Mouse (Mus musculus) hindbrain, embryonic 16.5 days (tissue): ENCODE data around the gene Phactr3. TPM values are rescaled to one million over a fixed set of nuclear protein-coding genes. Genes with fewer than 3 reads are reported as not detected.
A peak's percentile ranks its signal among the peaks of the same experiment; 100 is the strongest.
"Not testable (repeated sequence)": the region's sequence is repeated elsewhere in the genome, so short reads cannot be mapped to it uniquely, and the experiment has no call there.

ENCODE experiments used
- ATAC-seq: fragments of 200-750 bp; cut with Nextera tagmentation; 2 replicates; pipeline ENCODE4 v1.8.0; 2017; ENCODE audit warnings: moderate TSS enrichment, moderate library complexity
- H3K27ac ChIP-seq: fragments of 300-500 bp; sonication (generic); 2 replicates; pipeline ENCODE4 v1.5.1; 2014; ENCODE audit warnings: low read depth, mild to moderate bottlenecking, control low read depth, low read length, moderate library complexity
- H3K27me3 ChIP-seq: fragments of 300-500 bp; sonication (generic); replicated peaks from 2 replicates; pipeline ENCODE4 v1.6.1; 2014; ENCODE audit warnings: low read length; ENCODE audit not compliant: control insufficient read depth, insufficient read depth
- H3K36me3 ChIP-seq: fragments of 300-500 bp; sonication (generic); 2 replicates; pipeline ENCODE4 v1.6.1; 2014; ENCODE audit warnings: mild to moderate bottlenecking, low read length, moderate library complexity, mixed read lengths; ENCODE audit not compliant: control insufficient read depth, insufficient read depth
- H3K4me1 ChIP-seq: fragments of 300-500 bp; sonication (generic); 2 replicates; pipeline ENCODE4 v1.6.1; 2014; ENCODE audit warnings: low read depth, low read length; ENCODE audit not compliant: control insufficient read depth, insufficient read depth
- H3K4me2 ChIP-seq: fragments of 300-500 bp; sonication (generic); 2 replicates; pipeline ENCODE4 v1.6.1; 2014; ENCODE audit warnings: mild to moderate bottlenecking, low read length, control low read depth, moderate library complexity
- H3K4me3 ChIP-seq: fragments of 300-500 bp; sonication (generic); 2 replicates; pipeline ENCODE4 v1.5.1; 2014; ENCODE audit warnings: mild to moderate bottlenecking, low read length, control low read depth, moderate library complexity
- H3K9ac ChIP-seq: fragments of 300-500 bp; sonication (generic); 2 replicates; pipeline ENCODE4 v1.6.1; 2014; ENCODE audit warnings: low read depth, mild to moderate bottlenecking, control low read depth, low read length, moderate library complexity
- H3K9me3 ChIP-seq: fragments of 300-500 bp; sonication (generic); 2 replicates; pipeline ENCODE4 v1.6.1; 2014; ENCODE audit warnings: mild to moderate bottlenecking, low read length, moderate library complexity; ENCODE audit not compliant: control insufficient read depth
- WGBS: fragments of 180-500 bp; shearing (Covaris S2); extraction: QIAGEN DNeasy Blood & Tissue Kit; methylation state at CpG from one replicate; pipeline ENCODE4 v1.1.7; 2014; 5-methylcytosine and 5-hydroxymethylcytosine counted together
- polyA plus RNA-seq: library from polyadenylated mRNA; unstranded; fragments of >200 nt; fragmentation: Nextera tagmentation; extraction: Ambion mirVana; gene quantifications from 2 replicates; pipeline ENCODE4 v1.2.1, GENCODE M21; 2015

Gene Phactr3
- 55.3 and 69.1 TPM in 2 replicates for polyA plus RNA-seq

DNA sequence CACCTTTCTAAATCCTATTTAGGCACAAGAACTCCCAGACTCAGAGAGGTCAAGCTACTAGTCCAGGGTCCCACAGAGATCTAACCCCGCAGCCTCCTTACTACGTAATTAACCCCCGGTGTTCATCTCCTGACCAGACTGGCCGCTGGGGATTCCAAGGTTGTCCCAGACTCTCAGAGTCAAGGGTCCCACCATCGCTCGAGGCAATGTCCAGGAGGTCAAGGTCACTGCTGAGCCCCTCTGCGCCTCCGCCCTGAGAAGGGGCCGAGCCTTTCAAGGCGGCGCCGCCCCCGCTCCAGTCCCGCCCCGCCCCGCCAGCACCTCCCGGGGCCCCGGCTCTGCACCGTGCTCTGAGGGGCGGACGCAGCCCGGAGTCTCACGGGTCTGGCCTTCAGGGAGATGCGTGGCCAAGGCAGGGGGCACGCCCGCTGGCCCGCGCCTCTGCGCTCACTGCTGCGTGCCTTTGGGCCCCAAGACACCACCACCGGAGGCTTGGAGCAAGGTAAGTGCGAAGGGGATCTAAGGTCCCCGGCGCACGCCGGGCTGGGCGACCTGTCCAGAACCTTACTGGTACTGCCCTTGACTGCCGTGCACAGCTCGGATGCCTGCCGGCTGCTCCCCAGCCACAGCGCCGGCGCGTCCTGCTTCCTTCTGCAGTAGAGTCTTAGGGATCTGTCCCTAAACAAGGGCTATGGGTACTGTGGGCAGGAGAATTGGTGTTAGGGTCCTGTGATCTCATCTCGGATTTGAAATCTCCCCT is at the start of gene Phactr3:
Gene Phactr3, plus strand, starts transcription at position 175 of the 760 bp plus-strand sequence.
- 1% methylated on average over 44 of the region's 45 CpGs for WGBS
- Histone ChIP-seq H3K4me2 (peak within 1 kb of the TSS; percentile 97), H3K27me3 (0 out of 2 replicates have a peak, but pooled peaks cover 2% of the 10 kb centered on the region), H3K9me3 (no peaks in the 10 kb centered on the region), H3K36me3 (no peaks in the 10 kb centered on the region), H3K27ac (no peak within 1 kb of the TSS), H3K9ac (peak within 1 kb of the TSS; percentile 69), H3K4me1 (peaks cover 6% of the 10 kb centered on the region; the same call in 1 of the 2 replicates), H3K4me3 (peak within 1 kb of the TSS; percentile 51)
- peak; percentile 67 for ATAC-seq

DNA sequence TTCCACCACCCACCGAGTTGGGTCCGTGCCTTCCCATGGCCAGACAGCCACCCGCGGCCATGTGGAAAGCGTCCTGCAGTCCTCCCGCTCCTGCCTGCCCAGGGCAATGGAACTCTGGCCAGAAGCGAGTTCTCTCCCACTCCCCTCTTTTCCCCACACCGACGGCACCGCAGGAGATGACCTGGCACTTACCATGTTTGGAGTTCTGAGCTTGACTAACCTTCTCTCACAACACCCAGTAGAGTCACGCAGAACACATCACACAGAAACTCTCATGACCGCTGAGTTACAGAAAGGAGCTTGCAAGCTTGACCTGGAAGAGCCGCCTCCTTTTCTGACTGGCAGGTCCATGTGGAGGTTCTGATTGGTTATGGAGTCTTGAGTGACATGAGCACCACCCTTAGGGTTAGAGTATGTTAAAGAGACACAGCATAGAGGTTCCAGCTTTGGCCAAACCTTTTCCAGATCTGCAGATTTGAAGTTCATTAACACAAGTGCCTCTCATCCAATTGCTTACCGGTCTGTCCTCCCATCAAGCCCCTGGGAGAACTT is 40.5 kb upstream of the Phactr3 start, which contains the start of gene Zfp931:
Gene Zfp931, minus strand, starts transcription at position 311 of the 552 bp plus-strand sequence.
- not testable (repeated sequence) for H3K36me3 ChIP-seq, H3K27ac ChIP-seq, H3K4me1 ChIP-seq, ATAC-seq, H3K27me3 ChIP-seq, H3K9me3 ChIP-seq
- Histone ChIP-seq H3K4me2 (peak within 1 kb of the TSS; percentile 48), H3K4me3 (peak within 1 kb of the TSS; percentile 39), H3K9ac (peak within 1 kb of the TSS; percentile 50; the same call in 1 of the 2 replicates)
- 0% methylated on average over 2 of the region's 14 CpGs for WGBS

DNA sequence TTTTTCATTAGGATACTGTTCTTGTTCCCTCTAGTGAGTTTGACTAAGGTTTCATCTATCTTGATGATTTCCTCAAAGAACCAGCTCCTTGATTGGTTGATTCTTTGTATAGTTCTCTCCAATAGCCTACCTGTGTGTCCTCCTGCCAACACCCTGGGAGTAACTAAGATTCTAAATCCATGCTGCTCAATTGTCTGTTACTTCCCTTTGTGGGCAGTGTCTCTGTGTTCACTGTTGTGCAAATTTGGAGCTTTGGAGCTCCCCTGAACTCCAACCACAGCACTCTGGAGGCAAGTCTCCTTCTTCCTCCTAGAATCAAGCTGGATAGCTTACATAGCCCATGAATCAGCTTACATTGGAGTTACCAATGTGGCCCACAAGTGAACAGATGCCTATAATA is 29.2 kb upstream of the Phactr3 start:
- H3K27ac ChIP-seq: no peak overlapping the region
- no peak for ATAC-seq
- no peak overlapping the region for H3K4me3 ChIP-seq
- no peak overlapping the region for H3K9ac ChIP-seq
- no peaks in the 10 kb centered on the region for H3K4me1 ChIP-seq
- H3K27me3 ChIP-seq: no peaks in the 10 kb centered on the region
- no peak overlapping the region for H3K4me2 ChIP-seq
- no peaks in the 10 kb centered on the region for H3K36me3 ChIP-seq
- H3K9me3 ChIP-seq: no peaks in the 10 kb centered on the region

DNA sequence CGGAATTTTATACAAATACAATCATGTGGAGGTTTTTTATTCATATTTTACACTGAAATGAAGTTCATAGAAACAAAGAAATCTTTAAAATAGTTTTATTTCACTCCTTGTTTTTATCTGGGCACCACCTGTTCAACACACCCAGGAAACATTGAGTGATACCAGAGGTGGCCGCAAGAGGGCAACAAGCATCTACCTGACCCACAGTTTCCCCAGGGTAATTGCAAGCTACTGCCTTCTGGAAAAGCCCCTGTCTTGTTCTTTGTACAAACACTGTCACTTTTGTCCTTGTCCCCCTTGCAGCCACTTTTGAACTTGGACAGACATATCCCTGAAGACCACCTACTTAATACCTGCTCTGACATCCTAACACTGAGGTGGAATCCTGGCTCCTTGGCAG is 20.8 kb upstream of the Phactr3 start:
- WGBS: 10% methylated on average over 2 of the region's 2 CpGs
- Histone ChIP-seq H3K4me3 (no peak overlapping the region), H3K27me3 (no peaks in the 10 kb centered on the region), H3K4me1 (no peaks in the 10 kb centered on the region), H3K9ac (no peak overlapping the region), H3K27ac (no peak overlapping the region), H3K4me2 (no peak overlapping the region), H3K36me3 (no peaks in the 10 kb centered on the region), H3K9me3 (no peaks in the 10 kb centered on the region)
- no peak for ATAC-seq

DNA sequence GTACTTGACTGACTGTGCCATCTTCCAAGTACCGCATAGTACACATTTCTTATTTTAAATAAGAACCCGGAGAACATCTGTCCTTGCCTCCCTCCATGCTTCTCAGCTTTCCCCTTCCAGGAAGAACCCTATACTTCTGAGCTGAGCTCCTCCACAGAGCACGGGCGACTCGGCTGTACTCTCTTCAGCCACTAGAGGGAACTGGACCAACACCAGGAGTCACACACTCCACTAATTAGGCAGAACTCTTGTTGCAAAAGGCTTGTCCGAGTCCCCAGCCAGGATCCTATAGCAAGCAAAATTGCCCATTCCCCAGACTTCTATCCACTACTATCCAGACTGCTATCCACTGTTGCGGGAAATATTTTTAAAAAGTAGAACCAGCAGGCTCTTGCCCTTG is 16.8 kb upstream of the Phactr3 start:
- Histone ChIP-seq H3K36me3 (no peaks in the 10 kb centered on the region), H3K4me1 (no peaks in the 10 kb centered on the region), H3K4me2 (no peak overlapping the region), H3K27ac (no peak overlapping the region), H3K9ac (no peak overlapping the region), H3K4me3 (no peak overlapping the region), H3K9me3 (no peaks in the 10 kb centered on the region), H3K27me3 (no peaks in the 10 kb centered on the region)
- WGBS: 13% methylated on average over 7 of the region's 7 CpGs
- peak; percentile 85 for ATAC-seq

DNA sequence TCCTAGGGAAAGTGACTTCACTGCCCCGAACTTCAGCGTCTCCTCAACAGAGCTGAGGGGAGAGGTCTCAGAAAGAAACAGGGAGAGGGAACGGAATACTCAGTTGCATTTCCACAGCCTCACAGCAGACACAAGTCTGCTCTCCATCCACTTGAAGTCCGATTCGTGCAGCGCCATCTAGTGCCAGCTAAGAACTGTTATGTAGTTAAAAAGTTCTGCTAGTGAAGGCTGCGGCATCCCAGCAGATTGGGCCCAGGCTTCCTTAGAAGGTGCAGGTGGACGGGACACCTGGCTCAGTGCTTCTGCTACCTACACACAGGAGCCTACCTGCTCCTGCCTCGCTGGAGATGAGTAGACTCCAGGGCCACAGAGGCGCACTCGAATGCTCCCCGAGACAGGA is 829 bp upstream of the Phactr3 start:
- Histone ChIP-seq H3K4me2 (no peak overlapping the region), H3K27me3 (0 out of 2 replicates have a peak, but pooled peaks cover 2% of the 10 kb centered on the region), H3K27ac (no peak overlapping the region), H3K4me3 (no peak overlapping the region), H3K9me3 (no peaks in the 10 kb centered on the region), H3K9ac (no peak overlapping the region), H3K4me1 (peaks cover 6% of the 10 kb centered on the region; the same call in 1 of the 2 replicates), H3K36me3 (no peaks in the 10 kb centered on the region)
- peak; percentile 46; the same call in 1 of the 2 replicates for ATAC-seq
- 25% methylated on average over 12 of the region's 12 CpGs for WGBS

DNA sequence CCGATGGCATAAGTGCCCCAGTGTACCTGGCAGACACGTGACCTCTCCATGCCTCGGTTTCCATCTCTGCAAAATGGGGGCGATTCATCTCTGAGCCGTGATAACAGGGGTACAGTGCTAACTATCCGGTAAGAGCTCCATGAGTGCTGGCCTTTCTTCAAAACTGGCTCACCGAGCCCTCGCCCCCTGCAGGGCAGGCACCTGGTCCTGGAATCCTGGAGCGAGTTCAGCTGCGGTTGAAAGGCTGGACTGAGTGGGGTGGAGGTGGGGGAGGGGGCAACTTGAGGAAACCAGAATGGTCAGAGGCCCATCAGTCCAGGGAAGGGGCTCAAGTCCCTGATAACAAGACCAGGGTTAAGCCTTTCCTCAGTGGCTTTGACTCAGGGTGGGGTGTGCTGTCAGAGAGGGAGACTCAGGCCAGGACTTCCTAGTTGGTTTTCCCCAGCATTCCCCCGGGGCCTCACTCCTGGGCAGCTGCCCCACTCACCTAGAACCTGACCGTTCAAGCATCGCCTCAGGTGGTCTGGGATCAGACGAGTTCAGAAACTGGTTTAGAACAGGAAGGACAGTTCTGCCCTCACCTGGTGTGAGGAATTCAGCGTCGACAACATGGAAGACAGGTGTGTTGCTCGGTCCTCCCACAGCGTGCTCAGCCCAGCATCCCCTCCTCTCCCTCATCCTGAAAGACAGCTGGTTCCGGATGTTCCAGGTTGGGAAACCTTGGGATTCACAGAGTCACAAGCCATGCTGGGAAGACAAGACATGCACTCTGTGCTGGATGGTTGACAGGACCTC is 983 bp downstream of the Phactr3 start:
- Histone ChIP-seq H3K9me3 (no peaks in the 10 kb centered on the region), H3K27me3 (0 out of 2 replicates have a peak, but pooled peaks cover 2% of the 10 kb centered on the region), H3K4me2 (peak overlapping the region; percentile 97), H3K4me1 (peaks cover 6% of the 10 kb centered on the region; the same call in 1 of the 2 replicates), H3K4me3 (peak overlapping the region; percentile 51), H3K9ac (no peak overlapping the region; the same call in 1 of the 2 replicates), H3K36me3 (no peaks in the 10 kb centered on the region), H3K27ac (no peak overlapping the region)
- WGBS: 25% methylated on average over 19 of the region's 19 CpGs
- peak; percentile 24; the same call in 1 of the 2 replicates for ATAC-seq

DNA sequence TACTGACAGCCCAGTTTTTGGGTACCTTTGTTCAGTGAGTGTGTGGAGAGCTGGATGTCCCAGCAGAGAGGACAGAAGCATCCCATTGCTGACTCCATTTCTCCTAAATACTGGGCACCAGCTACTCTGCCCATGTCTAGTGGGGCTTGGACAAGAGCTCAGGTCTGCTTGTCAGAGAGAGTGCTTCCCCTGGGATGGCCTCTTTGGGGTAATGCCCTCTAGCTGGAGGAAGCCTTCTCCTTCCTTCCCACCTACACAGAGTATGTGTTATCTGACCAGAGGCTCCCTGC is 1.5 kb downstream of the Phactr3 start:
- H3K9ac ChIP-seq: no peak overlapping the region
- peaks cover 6% of the 10 kb centered on the region; the same call in 1 of the 2 replicates for H3K4me1 ChIP-seq
- no peaks in the 10 kb centered on the region for H3K9me3 ChIP-seq
- H3K27ac ChIP-seq: no peak overlapping the region
- no peak overlapping the region for H3K4me2 ChIP-seq
- no peak overlapping the region for H3K4me3 ChIP-seq
- ATAC-seq: no peak
- no peaks in the 10 kb centered on the region for H3K36me3 ChIP-seq
- H3K27me3 ChIP-seq: 0 out of 2 replicates have a peak, but pooled peaks cover 2% of the 10 kb centered on the region
